Mouse (Mus musculus) hindbrain, embryonic 15.5 days (tissue): ENCODE data around the gene Ephx4. TPM values are rescaled to one million over a fixed set of nuclear protein-coding genes. Genes with fewer than 3 reads are reported as not detected.

Experiments
- ATAC-seq: fragments of 200-750 bp; cut with Nextera tagmentation; 2 replicates; pipeline ENCODE4 v1.8.0; 2017; ENCODE audit warnings: low read depth, moderate number of reproducible peaks, moderate TSS enrichment; ENCODE audit not compliant: low FRiP score
- H3K27ac ChIP-seq: fragments of 300-500 bp; sonication (generic); replicated peaks from 2 replicates; pipeline ENCODE4 v1.5.1; 2015; ENCODE audit warnings: mild to moderate bottlenecking, inconsistent platforms
- H3K27me3 ChIP-seq: fragments of 300-500 bp; sonication (generic); 2 replicates; pipeline ENCODE4 v1.6.1; 2015; ENCODE audit warnings: control low read depth, inconsistent platforms
- H3K36me3 ChIP-seq: fragments of 300-500 bp; sonication (generic); 2 replicates; pipeline ENCODE4 v1.6.1; 2015; ENCODE audit warnings: control low read depth, inconsistent platforms
- H3K4me1 ChIP-seq: fragments of 300-500 bp; sonication (generic); replicated peaks from 2 replicates; pipeline ENCODE4 v1.6.1; 2015; ENCODE audit warnings: control low read depth, inconsistent platforms
- H3K4me2 ChIP-seq: fragments of 300-500 bp; sonication (generic); 2 replicates; pipeline ENCODE4 v1.6.1; 2015; ENCODE audit warnings: moderate library complexity, mild to moderate bottlenecking, inconsistent platforms
- H3K4me3 ChIP-seq: fragments of 300-500 bp; sonication (generic); 2 replicates; pipeline ENCODE4 v1.5.1; 2015; ENCODE audit warnings: mild to moderate bottlenecking, inconsistent platforms
- H3K9ac ChIP-seq: fragments of 300-500 bp; sonication (generic); 2 replicates; pipeline ENCODE4 v1.6.1; 2015; ENCODE audit warnings: inconsistent platforms
- H3K9me3 ChIP-seq: fragments of 300-500 bp; sonication (generic); 2 replicates; pipeline ENCODE4 v1.6.1; 2016; ENCODE audit warnings: control low read depth, inconsistent platforms
- WGBS: fragments of 180-500 bp; shearing (Covaris S2); methylation state at CpG from one replicate; pipeline ENCODE4 v1.1.7; 2015; 5-methylcytosine and 5-hydroxymethylcytosine counted together
- polyA plus RNA-seq: library from polyadenylated mRNA; unstranded; fragments of >200 nt; fragmentation: Nextera tagmentation; extraction: Ambion mirVana; gene quantifications from 2 replicates; pipeline ENCODE4 v1.2.1, GENCODE M21; 2015

The Ephx4 gene
- polyA plus RNA-seq, 1 experiment from 2014 or later: 3.3 TPM

DNA sequence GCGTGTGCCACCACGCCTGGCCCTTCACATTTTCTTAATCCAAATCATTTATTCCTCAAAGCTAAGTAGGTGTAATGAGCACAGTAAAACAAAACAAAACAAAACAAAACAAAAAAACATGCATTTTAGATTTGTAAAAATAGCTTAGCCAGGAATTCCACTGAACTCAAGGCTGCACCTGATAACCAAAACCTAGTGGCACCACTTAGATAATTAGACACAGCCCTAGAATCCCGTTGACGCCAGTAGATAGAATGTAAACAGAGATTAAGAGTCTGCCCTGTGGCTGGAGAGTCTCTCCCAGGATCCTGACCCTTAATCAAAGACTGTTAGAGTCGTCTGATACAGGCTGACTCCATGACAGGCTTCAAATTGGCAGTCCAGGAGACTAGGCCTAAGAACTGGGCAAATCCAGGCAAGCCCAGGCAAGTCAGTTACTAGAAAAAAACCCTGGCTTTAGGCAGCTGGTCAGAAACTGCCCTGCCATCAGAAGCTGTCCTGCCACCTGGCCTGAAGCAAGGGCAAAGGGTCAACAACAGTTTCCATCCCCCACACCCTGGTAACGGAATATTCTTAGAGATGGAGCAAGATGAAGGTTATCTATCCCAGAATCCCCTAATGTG is 34.2 kb downstream of the Ephx4 start:
- Histone ChIP-seq H3K36me3 (no peaks in the 10 kb centered on the region), H3K9ac (no peak overlapping the region), H3K4me1 (peaks cover 13% of the 10 kb centered on the region), H3K27me3 (no peaks in the 10 kb centered on the region), H3K27ac (no peak overlapping the region), H3K4me2 (no peak overlapping the region), H3K9me3 (no peaks in the 10 kb centered on the region), H3K4me3 (no peak overlapping the region)
- no peak for ATAC-seq
- 92% methylated on average over 6 of the region's 6 CpGs for WGBS

DNA sequence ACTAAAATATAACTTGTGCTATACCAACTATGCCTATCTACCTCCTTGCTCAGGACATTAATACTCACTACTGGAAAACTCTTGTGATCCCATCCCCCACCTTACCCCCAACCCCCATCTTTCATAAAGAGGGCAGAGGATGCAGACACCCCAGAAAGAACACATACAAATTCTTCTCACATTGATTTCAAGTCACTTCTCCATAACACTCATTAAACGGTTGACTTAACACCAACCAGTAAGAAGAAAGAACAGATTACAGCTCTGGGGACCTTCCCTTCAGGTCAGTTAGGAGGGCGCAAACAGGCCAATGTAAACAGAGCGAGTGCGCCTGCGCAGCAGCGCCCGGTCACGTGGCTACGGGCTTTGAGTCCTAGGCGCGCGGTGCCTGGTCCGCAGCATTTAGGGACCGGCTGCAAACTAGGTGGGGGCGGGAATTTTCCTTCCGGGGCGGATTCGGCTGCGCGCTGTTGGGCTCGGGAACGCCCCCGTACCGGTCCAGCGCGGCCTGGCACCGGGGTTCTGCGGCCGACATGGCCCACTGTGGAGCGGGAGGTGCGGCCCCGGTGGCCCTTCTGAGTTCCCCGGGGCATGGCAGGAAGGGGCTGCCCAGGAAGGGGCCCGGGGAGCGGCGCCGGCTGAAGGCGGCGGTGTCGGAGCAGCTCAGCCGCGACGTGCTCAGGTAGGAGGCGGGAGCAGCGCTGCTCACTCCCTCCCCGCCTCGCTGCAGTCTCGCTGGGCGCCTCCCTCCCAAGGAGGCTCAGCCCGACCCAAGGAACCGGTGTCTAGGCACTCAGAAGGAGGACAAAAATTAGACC is 35.1 kb downstream of the Ephx4 start, which contains the start of gene Btbd8:
TSS of gene Btbd8 (plus strand) at position 534 of the 818 bp plus-strand sequence.
- H3K36me3 ChIP-seq: no peaks in the 10 kb centered on the region
- peaks cover 13% of the 10 kb centered on the region for H3K4me1 ChIP-seq
- peak within 1 kb of the TSS; percentile 66 for H3K4me2 ChIP-seq
- ATAC-seq: peak; percentile 97
- no peaks in the 10 kb centered on the region for H3K27me3 ChIP-seq
- WGBS: 0% methylated on average over 49 of the region's 51 CpGs
- H3K9me3 ChIP-seq: no peaks in the 10 kb centered on the region
- peak within 1 kb of the TSS; percentile 74 for H3K4me3 ChIP-seq
- peak within 1 kb of the TSS; percentile 93 for H3K27ac ChIP-seq
- H3K9ac ChIP-seq: peak within 1 kb of the TSS; percentile 84

DNA sequence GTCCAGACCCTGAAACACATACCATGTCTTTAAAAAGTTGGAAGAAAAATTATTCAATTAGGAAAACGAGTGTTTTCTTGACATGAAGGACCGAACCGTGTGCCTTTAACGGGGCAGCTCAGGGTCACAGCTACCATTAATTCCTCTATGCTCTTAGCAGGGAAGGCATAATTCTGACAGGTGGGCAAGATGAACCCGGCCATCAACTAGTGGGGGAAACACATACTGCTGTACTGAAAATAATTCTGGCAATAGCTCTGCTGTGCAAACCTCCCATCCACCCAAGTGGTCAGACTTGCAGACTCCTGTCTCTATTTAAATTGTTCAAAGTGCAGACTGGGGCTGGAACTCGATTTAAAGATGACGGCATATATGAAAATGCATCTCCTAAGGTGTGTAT is 35.8 kb downstream of the Ephx4 start:
- peak overlapping the region; percentile 66 for H3K4me2 ChIP-seq
- H3K27ac ChIP-seq: peak overlapping the region; percentile 93
- peaks cover 13% of the 10 kb centered on the region for H3K4me1 ChIP-seq
- H3K9ac ChIP-seq: peak overlapping the region; percentile 84
- peak; percentile 23; the same call in 1 of the 2 replicates for ATAC-seq
- peak overlapping the region; percentile 74 for H3K4me3 ChIP-seq
- no peaks in the 10 kb centered on the region for H3K36me3 ChIP-seq
- H3K9me3 ChIP-seq: no peaks in the 10 kb centered on the region
- H3K27me3 ChIP-seq: no peaks in the 10 kb centered on the region
- WGBS: 17% methylated on average over 7 of the region's 7 CpGs

DNA sequence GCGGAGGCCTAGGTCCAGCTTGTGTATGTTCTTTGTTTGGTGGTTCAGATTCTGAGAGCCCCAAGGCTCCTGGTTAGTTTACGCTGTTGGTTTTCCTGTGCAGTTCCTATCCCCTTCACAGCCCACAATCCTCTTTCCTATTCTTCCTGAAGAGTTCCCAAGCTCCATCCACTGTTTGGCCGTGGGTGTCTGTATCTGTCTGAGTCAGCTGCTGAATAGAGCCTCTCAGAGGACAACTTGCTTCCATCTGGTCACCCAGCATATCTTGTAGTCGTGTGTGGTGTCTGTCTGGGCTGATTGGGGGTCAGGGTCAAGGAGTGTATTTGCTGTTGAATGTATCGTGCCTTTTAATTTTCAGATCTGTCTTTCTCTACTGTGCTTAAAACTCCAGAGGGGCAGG is 39.3 kb downstream of the Ephx4 start:
- H3K36me3 ChIP-seq: no peaks in the 10 kb centered on the region
- H3K27ac ChIP-seq: no peak overlapping the region
- H3K9ac ChIP-seq: no peak overlapping the region
- no peak overlapping the region for H3K4me3 ChIP-seq
- H3K9me3 ChIP-seq: no peaks in the 10 kb centered on the region
- H3K27me3 ChIP-seq: no peaks in the 10 kb centered on the region
- 82% methylated on average over 5 of the region's 5 CpGs for WGBS
- H3K4me1 ChIP-seq: peaks cover 13% of the 10 kb centered on the region
- no peak overlapping the region for H3K4me2 ChIP-seq
- ATAC-seq: no peak

DNA sequence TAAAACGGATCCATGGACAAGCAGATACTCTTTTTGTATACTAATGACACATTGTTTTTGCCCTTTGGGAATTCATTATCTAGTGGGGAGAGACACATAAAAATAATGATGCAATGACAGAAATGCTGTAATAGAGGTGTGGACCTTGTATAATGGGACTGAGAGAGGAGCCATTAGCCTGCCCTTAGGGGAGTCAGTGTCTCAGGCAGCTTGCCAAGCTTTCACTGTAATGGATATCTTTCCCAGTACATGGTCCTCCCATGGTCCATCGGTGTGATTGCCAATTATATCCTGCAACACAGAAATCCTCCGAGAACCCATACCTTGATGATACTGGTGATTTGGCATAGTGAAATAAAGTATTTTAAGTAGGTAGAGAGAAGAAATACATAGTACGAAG is 41.7 kb downstream of the Ephx4 start:
- no peak for ATAC-seq

DNA sequence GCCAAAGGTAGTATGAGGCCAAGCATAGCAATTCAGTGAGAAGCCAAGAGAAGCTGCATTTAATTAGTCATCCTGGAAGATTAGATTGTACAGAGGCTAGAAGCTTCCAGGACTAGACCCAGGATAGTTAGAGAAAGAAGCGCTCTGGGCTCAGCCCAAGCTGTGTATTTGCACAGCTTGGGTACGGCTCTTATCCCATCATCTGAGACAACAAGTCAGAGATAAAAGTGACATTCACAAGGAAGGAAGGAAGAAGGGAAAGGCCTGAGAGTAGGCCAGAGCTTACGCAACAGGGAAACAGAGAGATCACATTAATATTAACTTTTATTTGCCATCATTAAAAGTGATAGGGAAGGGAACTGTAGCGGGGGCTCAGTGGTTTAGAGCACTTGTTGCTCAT is 45.4 kb downstream of the Ephx4 start:
- WGBS: 90% methylated on average over 4 of the region's 4 CpGs
- Histone ChIP-seq H3K9ac (no peak overlapping the region), H3K27me3 (no peaks in the 10 kb centered on the region), H3K4me1 (no peaks in the 10 kb centered on the region), H3K36me3 (no peaks in the 10 kb centered on the region), H3K9me3 (no peaks in the 10 kb centered on the region), H3K4me2 (no peak overlapping the region), H3K4me3 (no peak overlapping the region), H3K27ac (no peak overlapping the region)
- no peak for ATAC-seq

More for the DNA sequence above, 41.7 kb downstream of the Ephx4 start:
- Histone ChIP-seq H3K4me3 (no peak overlapping the region), H3K36me3 (no peaks in the 10 kb centered on the region), H3K4me1 (peaks cover 2% of the 10 kb centered on the region; the same call in 1 of the 2 replicates), H3K9ac (no peak overlapping the region), H3K4me2 (no peak overlapping the region), H3K9me3 (no peaks in the 10 kb centered on the region), H3K27ac (no peak overlapping the region), H3K27me3 (no peaks in the 10 kb centered on the region)
- WGBS: 68% methylated on average over 4 of the region's 4 CpGs

DNA sequence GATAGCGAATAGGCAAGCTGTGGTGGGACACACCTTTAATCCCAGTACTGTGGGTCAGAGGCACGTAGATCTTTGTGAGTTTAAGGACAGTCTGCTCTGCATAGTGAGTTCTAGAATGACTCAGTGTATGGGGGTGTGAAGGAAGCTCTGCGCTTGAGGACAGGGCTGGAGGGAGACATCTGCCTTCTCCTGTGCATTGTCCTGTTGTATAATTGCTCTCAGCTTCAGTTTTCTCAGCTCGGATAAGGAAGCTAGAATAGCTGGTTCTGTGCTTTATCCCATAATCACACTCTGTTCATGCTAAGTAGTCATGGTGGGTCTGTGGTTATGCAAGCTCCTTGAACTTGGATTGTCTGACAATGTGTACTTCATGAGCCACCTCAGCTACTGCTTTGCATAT is 46.2 kb downstream of the Ephx4 start:
- no peak overlapping the region for H3K27ac ChIP-seq
- H3K9me3 ChIP-seq: no peaks in the 10 kb centered on the region
- H3K4me2 ChIP-seq: no peak overlapping the region
- no peaks in the 10 kb centered on the region for H3K27me3 ChIP-seq
- 96% methylated on average over 4 of the region's 4 CpGs for WGBS
- H3K9ac ChIP-seq: no peak overlapping the region
- no peak for ATAC-seq
- H3K36me3 ChIP-seq: no peaks in the 10 kb centered on the region
- H3K4me3 ChIP-seq: no peak overlapping the region
- H3K4me1 ChIP-seq: no peaks in the 10 kb centered on the region

DNA sequence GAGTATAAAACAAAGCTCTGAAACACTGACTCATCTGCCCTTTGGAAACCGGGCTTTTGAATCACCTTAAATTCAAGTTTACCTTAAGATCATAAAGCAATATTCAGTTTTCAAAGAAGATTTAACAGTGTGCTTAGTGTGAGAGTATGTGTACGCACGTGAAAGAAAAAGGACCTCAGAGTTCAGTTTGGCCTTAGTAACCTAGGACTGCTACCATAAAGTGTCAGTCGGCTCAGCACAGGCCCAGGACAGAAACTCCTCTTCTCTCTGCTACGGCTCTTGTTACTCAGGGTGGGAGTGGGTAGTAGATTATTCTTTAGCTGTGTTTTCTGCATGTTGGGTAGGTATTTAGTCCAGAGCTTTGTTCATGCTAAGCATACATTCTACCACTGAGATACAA is 47.1 kb downstream of the Ephx4 start:
- no peaks in the 10 kb centered on the region for H3K4me1 ChIP-seq
- no peaks in the 10 kb centered on the region for H3K36me3 ChIP-seq
- no peak overlapping the region for H3K9ac ChIP-seq
- no peak overlapping the region for H3K4me2 ChIP-seq
- ATAC-seq: no peak
- 94% methylated on average over 5 of the region's 5 CpGs for WGBS
- no peak overlapping the region for H3K4me3 ChIP-seq
- H3K27ac ChIP-seq: no peak overlapping the region
- no peaks in the 10 kb centered on the region for H3K9me3 ChIP-seq
- no peaks in the 10 kb centered on the region for H3K27me3 ChIP-seq

DNA sequence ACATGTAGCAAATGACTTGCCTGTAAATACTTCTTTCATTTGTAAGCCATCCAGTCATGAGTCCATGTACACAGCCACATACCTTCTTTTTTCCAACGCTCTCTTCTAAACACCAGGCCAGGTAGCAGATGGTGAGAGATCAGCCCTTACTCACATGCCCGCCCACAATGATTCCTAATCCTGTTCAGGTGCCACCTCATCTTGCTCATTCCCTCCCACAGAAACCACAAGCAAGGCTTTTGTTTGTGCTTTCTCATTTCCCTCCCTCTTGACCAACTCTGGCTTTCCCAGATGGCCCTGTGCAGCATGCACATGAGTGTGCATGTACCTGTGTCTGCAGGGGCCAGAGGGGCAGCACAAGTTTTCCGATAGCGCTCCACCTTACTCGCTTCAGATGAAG is 47.8 kb downstream of the Ephx4 start:
- Histone ChIP-seq H3K36me3 (no peaks in the 10 kb centered on the region), H3K9ac (no peak overlapping the region), H3K9me3 (no peaks in the 10 kb centered on the region), H3K27me3 (no peaks in the 10 kb centered on the region), H3K4me1 (no peaks in the 10 kb centered on the region), H3K27ac (no peak overlapping the region), H3K4me3 (no peak overlapping the region), H3K4me2 (no peak overlapping the region)
- ATAC-seq: no peak
- WGBS: 92% methylated on average over 5 of the region's 5 CpGs

DNA sequence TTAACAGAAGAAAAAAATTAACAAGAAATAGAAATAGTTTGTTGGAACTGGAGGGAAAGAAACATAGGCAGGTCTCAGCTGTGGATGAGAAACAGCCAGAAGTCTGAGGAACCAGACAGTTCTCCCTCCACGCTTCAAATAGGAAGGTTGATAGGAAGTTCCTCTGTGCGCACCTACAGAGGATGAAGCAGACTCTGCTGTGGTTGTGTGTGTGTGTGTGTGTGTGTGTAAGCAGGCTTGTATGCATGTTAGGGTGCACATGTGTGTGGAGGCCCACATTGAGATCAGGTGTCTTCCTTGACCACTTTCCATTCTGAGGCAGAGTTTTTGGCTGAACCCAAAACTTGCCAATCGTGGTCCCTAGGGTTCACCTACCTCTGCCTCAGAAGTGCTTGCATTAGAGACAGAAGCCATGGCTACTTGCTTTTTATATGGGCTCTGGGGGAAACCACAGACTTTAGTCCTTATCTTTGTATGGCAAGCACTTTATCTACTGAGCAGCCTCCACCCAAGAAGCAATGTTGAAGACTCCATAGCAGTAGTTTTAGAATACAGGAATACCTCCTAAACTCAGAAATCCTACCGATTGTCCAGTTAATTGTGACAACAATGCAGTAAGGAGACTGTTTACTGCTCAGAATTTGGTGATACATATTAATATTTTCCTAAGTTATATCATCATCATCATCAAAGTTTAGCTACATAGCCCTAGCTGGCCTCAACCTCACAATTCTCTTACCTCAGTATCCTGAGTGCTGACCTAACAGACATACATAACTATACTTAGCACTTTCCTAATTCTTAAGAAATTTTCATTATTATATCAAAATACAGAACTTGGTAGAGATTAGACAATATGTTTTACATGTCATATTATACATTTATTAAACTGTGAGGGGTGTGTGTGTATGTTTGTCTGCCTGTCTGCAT is 59.9 kb downstream of the Ephx4 start:
- ATAC-seq: no peak
- Histone ChIP-seq H3K27ac (no peak overlapping the region), H3K4me2 (no peak overlapping the region), H3K36me3 (no peaks in the 10 kb centered on the region), H3K4me1 (no peaks in the 10 kb centered on the region), H3K9me3 (no peaks in the 10 kb centered on the region), H3K27me3 (no peaks in the 10 kb centered on the region), H3K9ac (no peak overlapping the region), H3K4me3 (no peak overlapping the region)
- 92% methylated on average over 4 of the region's 4 CpGs for WGBS

DNA sequence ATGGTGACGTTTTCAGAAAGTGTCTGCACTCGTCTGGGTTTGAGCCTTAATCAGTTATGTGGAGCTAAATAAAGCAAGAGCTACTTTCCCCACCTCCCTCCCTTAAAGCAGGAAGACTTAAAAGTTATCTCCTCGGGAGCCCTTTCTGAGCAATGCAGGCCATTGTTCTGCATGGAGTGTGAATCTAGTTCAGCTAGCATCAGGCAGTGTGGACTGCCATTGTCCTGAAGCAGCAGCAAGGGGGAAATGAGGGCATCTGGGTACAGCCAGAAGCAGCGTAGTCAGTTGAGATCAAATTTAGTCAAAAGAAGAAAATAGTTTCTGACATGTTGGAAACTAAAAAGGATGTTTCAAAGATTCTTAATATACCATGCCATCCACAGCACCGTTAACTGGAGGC is 64.0 kb downstream of the Ephx4 start:
- H3K27ac ChIP-seq: no peak overlapping the region
- H3K4me2 ChIP-seq: no peak overlapping the region
- no peaks in the 10 kb centered on the region for H3K9me3 ChIP-seq
- 39% methylated on average over 5 of the region's 5 CpGs for WGBS
- no peaks in the 10 kb centered on the region for H3K27me3 ChIP-seq
- H3K4me1 ChIP-seq: no peaks in the 10 kb centered on the region
- H3K4me3 ChIP-seq: no peak overlapping the region
- ATAC-seq: no peak
- H3K9ac ChIP-seq: no peak overlapping the region
- H3K36me3 ChIP-seq: no peaks in the 10 kb centered on the region

DNA sequence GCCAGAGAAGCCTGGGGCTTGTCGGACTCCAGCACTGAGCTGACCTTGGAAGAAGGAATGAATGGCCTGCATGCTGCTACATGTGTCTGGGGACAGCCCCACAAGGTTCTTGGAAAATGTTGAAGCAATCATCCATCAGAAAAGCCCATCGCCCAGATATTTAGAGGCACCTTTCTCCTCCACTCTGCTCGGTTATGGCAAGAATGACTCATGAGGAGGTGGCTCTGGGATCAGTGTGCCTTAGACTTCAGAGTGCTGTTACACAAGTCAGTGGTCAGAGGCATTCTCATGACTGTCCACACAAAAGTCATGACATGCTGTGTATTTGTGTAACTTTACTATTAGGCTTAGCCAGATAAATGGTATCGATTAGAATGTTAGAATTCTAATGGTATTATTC is 64.6 kb downstream of the Ephx4 start:
- no peaks in the 10 kb centered on the region for H3K36me3 ChIP-seq
- no peaks in the 10 kb centered on the region for H3K9me3 ChIP-seq
- 82% methylated on average over 4 of the region's 4 CpGs for WGBS
- H3K4me3 ChIP-seq: no peak overlapping the region
- H3K27me3 ChIP-seq: no peaks in the 10 kb centered on the region
- H3K9ac ChIP-seq: no peak overlapping the region
- no peak overlapping the region for H3K27ac ChIP-seq
- no peak for ATAC-seq
- no peaks in the 10 kb centered on the region for H3K4me1 ChIP-seq
- no peak overlapping the region for H3K4me2 ChIP-seq
